Mouse (Mus musculus) thymus, postnatal 4 days (tissue): ENCODE results near the gene Inpp5a.

Experiments used
- DNase-seq: peaks from one replicate; pipeline ENCODE4 v3.0.0; 2021

Inpp5a gene

DNA sequence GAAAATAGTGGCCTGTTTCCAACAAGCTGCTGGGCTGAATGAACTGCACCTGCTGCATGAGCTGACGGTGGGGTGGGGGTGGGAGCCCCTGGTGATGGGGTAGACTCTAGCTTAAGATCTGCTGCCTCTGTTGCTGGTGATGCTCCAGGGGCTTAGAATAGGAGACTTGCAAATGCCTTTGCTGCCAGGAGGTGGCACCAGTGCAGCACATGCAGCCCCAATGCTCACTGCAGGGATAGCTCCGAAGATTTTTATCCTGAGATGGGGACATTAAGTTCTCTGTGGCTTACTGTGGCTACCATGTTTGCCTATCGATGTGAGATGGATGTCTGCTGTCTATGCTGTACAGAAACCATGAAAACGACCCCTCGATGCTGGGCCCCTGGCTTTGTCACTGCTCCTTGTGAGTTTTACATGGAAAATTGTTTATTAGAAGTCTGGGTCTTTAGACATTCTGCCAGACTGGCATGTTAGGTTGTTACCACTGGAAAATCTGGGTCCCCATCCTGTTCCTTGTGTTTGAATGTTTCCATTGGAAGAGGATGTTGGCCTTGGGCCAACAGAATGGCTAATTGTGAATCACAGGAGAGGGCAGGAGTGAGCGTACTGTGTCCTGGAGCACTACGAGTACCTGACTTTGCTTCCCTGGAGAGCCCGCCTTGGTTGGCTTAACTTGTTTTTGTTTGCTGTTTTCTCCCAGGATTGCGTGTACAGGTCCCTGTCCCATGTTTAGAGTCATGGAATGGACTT lies 95.5 kb downstream of the Inpp5a start:
- DNase-seq = peak; percentile 33

DNA sequence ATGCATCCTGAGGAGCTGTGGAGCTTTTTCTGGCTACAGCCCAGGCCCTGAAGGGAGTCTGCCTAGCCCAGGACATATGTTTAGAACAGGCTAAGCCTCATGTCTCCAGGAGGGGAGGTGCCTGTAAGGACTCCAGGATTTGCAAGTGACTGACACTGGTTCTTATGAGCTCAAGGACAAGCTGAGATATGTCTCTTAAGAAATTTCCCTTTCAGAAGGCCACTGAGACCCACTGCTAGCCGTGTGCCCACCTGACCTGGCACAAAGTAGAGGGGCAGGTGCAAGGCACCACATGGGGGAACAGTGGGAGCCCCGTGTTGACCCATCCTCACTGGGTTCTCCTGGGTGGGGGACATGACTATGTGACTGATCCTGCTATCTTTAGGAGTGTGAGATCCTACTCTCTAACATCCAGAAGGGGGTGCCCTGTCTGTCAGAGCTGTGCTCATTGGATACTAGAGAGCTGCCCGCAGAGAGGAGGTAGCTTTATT lies 100.9 kb downstream of the Inpp5a start:
- DNase-seq = no peak

DNA sequence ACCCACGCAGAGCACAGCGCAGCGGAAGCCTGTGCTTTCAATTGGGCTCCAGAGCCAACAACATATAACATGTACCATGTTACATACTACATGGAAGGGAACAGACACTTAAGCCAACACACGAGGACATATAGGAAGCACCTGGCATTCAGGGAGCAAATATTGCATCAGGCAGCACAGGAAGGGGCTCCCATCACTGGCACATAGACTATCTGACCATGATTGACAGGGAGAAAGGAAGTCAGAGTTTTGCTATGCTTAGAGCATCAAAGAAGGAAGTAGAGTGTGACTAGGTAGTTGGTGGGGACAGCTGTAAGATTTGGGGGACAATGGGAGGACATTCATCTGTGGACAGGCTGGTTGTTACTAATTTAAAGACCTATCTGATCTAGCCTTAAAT lies 103.4 kb downstream of the Inpp5a start:
- DNase-seq = no peak

DNA sequence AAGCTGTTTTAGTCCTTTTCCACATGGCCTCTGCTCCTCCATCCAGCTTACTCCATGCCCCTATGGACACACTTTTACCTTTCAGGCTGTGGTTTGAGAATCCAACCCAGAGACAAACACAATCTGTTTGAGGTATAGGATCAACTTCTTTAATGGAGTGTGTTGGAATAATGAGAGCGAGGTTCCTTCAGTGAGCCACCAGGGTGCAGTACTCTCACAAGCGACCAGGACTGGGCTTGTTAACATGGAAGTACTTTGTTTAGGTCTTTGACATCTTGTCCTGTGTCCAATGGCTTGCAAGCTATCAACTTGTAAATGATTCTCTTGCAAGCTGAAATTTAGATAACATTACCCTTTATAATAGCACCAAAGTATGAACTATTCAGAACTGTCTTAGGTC lies 104.0 kb downstream of the Inpp5a start:
- DNase-seq = no peak

DNA sequence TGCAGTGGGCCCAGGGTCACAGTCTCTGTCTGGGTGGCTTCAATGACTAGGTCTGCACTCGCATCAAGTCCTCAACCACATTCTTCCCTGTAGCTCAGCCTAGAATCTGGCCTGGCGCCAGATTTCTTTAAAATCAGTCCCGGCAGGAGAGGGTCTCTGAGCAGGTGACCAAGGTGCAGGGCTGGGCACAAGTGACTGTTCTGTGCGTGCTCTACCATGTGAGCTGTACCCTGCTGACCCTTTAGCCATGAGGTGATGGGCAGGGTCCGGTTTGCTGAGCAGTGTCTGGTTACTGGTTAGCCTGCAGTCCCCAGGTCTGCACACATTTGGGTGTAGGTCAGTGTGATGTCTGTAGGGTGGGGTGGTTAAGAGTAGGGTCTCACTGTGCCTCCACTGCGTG lies 106.9 kb downstream of the Inpp5a start:
- DNase-seq = no peak

DNA sequence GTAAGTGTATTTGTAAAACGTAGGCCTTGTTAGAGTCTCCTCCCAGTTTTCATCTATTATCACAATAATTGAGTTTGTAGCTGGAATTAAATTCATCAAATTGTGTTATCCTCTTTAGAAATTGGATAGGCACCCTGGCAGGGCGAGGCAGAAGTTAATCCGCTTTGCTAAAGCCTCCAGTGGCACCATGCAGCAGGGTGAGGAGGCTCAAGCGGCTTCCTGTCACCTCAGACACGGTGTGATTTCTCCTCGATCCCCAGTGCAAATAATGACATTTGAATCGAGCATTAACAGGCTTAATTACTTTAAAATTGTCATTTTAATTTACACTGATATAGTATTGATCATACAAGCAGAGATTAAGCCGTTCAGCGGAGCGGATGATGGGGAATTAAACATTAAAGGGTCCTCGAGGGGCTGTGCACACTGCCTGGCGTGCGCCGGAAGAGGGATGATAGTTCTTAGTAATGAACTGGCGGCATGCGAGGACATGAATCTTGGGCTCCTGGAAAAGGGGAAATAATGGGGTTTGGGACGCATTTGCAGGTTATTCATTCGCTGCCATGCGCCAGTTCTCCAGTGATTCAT lies 109.2 kb downstream of the Inpp5a start:
- DNase-seq = no peak

DNA sequence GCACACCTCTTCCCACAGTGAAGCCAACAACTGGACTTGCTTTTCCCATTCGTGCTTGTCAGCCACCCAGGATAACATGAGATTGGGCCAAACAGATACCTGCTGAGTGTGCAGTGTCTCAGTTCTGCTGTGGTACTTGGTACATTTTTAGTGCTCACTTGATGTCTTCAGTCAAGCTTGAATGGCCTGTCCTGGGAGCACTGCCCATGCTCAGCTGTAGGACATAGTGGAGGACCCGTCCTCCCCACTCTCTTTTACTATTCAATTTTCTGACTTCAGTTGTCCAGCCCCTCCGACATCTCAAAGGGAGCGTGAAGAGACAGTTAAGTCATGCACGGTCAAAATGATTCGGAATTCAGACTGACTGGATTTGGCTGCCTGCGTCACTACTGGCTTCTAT lies 115.2 kb downstream of the Inpp5a start:
- DNase-seq = no peak

DNA sequence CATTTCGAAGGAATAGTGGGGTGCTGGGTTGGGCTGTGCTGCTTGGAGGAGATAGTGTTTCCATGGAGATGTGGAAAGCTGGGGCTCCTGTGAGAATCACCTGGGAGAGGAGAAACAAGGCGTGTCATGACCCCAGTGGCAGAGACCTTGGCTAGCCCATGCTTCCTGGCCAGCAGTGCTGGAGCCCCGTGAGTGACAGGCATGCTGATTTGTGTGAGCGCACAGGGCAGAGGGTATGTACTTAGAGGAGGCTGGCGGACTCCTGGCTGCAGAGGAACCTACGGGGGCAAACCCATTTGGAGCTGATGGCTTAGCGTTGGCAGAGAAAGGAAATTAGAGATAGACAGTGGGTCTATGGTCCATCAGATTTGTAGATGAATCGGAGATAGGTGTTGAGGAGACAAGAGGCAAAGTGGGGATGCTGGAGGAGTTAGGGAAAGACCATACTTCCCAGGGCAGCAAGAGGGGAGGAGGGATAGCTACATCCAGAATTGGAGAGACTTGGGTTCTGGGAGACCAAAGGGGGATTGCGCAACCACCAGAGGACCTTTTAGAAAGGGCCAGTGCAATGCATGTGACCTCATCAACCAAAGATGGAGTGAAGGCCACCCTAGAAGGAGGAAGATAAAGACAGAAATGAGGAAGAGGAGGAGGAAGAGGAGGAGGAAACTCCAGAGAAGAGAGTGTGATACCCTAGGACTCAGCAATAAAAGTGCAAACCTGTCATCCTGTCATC lies 117.9 kb downstream of the Inpp5a start:
- no peak for DNase-seq

DNA sequence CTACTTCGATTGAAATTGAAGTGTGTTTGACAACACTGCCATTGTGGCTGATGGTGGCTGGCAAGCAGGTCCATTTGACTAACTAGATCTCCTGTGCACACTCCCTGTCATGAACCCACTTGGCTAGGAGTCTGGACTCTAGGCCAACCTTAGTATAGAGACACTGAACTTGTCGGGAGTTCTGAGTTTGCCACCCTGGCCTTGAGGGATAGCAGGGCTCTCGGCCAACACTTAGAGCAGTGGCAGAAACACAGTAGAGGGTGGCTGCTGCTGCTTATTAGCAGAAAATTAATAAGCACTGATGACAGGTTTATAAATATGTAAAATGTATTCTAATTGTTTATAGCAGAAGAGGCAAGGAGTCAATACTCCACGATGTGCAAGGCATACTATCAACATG lies 120.0 kb downstream of the Inpp5a start:
- no peak for DNase-seq

DNA sequence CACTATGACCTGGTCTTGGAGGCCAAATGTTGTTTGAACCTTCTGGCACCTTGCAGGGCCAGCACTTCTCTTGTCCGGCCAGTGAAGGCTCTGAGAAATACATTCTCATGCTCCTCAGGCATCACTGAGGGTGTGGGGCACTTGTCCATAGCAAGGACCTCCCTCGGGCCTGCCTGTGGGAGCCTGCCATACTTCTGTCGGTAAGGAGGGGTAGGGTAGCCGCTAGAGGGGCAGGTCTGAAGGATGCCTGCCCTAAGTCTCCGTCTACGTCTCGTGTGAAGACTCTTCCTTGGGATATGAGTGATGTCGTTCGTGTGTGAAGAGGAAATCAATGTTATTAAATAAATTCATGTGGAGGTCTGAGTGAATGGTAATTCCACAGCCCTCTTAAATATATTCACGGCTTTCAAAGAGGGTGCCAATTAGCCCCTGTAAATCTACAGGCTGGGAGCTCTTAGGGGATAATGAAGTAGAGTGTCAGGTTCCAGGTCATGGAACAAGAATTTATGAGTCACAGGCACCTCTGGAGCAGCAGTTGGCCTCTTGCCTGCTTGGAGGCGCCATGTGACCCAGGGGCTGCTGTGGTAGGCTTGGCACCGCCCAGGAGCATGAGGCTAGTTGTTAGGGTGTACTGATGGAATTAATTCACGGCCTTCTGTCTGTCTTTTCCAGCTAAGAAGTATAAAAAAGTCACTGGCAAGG lies 127.2 kb downstream of the Inpp5a start:
- DNase-seq = no peak

DNA sequence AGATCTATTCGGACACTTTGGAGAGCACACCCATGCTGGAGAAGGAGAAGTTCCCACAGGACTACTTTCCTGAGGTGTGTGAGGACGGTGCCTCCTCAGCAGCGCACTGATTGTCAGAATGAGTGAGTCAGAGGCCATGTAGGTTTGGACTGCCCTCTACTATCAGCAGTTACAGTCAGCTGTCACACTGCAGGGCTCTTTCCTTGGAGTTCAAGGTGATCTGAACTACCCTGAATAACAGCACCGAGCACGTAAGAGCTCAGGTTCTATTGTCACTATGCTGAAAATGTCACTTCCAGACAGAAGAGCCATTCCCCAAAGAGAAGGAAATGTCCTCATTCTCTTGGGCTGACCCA lies 127.7 kb downstream of the Inpp5a start:
- DNase-seq = no peak

DNA sequence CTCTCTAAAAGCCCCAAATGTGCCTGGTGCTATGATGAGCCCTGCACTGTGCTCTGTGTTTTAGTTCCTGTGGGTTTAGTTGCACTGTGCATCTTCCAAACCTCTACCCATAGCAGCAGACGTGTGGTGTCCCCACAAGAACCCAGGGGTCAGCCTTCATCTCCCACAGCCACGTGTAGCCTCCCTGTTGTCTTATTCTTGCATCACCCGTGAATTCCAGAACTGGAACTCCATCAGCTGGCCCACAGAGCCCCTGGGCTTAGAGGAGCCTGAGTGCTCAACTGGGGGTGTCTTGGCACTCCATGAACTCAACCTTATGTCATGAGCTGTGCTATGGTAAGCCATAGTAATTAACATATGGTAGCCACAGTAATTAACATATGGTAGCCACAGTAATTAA lies 129.4 kb downstream of the Inpp5a start:
- DNase-seq = no peak

DNA sequence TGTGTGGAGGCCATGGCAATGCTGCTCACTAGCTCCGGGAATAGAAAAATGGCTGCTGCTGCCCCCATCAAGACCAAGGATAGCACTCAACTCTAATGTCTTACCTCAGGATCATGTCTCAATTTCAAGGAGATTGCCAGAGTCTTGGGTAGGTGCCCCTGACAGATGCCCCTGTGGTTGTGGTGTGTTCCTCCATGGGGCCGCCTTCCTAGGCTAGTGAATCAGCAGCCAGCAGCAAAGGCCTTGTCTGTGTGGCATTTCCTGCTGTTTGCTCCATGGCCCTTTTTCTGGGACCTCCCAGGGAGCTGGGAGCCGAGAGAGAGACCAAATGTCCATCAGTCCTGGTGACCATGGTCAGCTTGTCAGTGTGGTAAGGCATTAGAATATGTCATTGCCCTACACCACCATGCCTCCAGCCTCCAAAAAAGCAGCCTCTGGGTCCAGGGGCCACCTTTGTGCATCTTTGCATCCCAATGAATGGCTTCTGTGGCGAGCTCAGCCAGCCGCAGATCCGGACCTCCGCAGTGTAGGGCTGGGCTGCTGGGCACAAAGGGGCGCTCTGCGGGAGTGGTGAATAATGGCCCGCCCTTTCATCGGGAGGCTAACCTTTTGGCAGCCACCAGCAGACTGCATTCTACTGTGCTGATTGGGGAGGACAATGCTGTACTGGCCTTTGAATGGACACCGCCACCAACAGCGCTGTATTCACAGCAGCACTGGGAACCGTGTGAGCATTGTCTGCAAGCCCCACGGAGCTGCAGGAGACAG lies 139.6 kb downstream of the Inpp5a start:
- no peak for DNase-seq

DNA sequence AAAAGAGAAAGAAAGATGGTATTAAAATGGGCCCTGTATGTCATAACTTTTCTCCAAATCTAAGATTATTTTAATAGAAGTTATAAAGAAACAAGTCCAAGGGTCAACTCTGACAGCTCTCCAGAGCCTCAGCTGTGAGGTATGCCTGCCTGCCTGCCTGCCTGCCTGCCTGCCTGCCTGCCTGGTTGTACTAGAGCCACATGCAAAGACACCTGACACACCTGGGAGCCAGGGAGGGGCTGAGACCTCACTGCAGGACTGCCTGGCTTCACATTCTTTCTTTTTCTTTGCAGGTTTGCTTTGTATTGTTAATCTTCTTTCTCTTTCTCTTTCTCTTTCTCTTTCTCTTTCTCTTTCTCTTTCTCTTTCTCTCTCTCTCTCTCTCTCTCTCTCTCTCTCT lies 140.3 kb downstream of the Inpp5a start:
- DNase-seq = no peak

DNA sequence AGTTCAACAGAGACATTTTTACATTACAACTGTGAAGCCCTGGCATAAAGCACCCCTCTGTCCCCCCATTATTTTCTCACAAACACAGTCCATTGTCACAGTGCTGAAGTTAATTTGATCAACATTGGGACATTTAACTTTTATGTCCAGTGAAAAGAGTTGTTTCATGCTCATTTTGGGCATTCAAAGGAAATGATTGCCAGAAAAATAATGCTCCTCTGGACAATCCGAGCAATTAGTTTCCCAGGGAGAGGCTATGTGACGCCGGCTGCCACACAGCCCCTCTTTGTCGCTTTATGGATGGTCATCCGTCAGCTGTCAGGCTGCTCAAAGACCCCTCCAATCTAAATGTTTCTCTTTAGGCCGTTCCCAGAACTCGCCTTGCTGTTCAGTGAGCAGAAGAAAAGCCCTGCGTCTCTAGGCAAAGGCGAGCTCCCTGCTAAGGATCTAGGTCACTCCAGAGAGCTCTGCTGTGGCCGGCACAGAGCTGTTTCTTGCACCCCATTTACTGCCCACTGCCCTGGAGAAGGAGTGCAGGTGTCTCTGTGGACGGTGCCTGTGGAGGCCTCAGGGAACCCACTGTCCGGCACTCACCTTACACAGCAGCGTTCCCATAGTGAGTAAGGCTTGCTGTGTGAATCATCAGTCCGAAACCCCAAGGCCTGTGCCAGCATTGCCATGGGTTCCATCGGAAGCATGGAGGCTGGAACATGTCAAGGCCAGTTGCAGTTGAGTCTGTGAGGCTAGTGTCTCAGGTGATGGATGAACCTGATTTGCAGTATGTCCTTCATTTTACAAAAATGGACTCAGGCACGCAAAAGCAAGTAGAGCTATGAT lies 141.9 kb downstream of the Inpp5a start:
- no peak for DNase-seq

DNA sequence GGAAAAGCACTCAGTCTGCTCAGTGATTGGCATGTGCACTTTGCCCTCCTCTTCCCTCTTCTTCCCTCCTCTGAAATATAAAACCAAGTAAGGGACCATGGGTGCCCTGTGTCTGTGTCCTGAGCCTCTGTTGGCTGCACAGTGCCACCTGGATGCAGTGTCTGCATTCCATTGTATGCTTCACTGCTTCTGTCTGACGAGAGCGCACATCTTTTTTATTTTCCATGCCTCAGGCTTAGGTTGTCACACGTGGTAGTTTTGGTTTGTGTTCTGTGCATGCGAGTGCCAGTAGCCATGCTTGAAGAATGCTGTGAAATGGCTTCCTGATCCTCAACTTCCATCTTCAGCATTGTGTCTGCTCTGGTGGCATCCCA lies 142.5 kb downstream of the Inpp5a start:
- DNase-seq = no peak

DNA sequence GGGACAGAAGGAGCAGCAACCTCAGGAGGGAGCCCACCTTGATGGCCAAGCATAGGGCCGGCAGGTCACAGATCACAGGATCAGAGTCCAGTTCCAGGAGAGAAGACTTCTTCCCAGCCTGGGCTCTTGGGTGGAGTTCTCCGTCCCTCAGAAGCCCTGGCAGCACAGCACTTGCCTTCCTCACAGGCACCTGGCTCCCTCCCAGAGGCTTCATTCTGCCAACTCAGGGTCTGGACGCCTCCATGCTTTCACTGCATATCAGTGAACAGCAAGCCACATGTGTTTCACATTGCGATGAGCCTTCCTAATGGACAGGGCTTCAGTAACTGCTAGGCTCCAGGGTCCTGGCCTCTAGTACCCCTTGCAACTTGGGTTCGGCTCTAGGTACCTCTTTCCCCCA lies 147.4 kb downstream of the Inpp5a start:
- DNase-seq = no peak

DNA sequence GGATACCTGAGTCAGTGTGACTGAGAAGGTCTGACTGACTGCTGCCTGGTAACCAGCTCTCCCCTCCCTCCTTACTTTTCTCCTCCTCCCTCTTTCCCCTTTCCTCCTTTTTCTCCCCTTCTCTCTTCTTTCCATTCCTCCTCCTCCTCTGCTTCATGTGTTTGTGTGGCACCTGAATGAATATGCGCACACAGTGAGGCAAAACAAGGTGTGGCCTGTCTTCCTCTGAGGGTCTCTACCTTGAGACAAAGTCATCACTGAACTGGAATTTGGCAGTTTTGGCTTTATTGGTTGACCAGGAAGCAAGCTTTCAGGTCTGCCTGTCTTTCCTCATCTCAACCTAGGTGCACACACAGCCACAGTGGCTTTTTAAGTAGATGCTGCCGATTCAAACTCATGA lies 147.9 kb downstream of the Inpp5a start:
- no peak for DNase-seq

DNA sequence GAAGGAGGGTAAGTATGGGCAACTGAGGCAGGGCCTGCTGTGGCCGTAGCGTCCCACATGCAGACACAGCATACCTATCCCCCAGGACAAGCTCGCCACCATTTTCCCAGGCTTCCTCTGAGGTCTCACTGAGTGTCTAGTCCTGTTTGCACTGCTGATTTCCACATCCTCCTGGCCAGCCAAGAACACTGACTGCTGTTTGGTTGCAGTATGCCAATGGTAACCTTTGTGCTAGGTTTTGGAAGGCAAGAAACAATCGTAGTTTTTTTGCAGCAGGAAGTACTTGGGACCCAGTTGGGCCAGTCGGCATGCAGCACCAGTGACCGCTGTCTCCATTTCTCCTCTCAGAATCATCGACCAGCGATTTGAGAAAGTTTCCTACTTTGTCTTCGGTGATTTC lies 148.9 kb downstream of the Inpp5a start:
- no peak for DNase-seq

DNA sequence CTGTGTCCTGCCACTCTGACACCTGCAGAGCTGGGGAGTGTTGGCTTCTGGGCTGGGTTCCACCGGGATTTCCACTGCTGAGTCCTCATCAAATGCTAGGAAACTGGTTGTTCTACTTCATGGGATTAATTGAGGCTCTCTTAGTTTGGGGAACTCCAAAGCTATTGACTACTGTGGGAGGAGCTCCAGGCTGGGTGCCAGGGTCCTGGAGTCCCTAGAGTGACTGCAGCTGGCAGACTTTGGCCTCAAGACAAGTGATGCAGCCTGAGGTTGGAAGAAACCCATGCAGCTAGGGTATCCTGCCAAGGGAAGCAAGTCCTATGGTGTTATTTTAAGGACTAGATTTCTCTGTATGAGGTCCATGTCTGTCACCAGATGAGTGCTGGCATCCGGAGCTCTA lies 149.6 kb downstream of the Inpp5a start:
- no peak for DNase-seq

DNA sequence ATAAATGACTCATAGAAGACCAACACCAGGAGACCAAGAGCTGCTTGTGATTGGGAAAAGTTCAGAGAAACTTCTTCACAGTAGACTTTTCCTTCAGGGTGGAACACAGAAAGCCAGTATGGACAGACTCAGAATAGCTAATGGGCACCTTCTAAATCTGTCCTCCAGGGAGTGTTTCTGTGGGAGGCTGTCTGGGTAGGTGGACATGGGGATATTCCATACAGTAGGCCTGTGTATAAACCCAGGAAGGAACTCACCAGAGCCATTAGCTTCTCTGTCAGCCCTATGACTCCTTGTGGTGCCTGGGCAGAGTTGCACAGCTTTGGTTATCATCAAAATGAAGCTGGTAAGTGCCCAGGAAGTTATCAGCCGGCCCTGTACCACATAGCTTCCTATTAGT lies 151.7 kb downstream of the Inpp5a start:
- no peak for DNase-seq

DNA sequence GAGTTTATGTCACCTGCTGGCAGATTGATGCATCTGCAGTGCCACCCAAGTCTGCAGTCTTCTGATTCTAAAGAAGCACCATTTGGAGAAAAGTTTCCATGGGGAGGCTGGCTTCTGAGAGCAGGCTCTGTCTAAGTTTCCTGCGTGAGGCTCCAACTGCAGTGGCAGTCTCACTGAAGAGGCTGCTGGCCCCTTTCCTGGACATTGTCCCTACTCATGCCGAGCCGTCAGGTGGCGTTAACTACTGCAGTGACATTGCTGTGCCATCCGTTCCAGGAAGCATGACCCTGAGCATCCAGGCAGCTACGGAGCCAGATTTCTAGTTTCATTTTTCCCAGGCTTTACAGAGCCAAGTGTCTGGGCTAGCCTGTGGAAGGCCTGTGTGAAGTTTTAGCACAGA lies 152.5 kb downstream of the Inpp5a start:
- DNase-seq = no peak
